16 mouse cellular contexts compared by ENCODE assay signal in the genomic region with DNA sequence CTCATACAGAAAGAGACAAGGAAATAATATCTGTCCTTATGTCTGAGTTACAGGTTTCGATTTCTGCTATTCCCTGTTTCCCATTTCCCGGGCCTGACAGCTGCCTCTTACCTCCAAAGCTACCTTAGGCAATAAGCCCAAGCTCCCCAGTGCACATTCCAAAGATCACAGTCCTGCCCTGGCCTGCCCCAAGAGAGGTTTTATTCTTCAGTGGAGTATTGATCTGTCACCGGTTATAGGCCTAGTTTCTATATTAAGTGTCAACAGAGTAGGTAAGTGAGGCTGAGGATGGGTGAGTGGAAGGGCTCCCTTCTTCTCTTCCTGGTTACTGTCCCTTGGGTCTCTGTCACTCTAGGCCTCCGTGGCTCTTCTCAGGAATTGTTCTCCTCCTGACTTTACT.
DNase-seq lines count a peak whose midpoint lies in the region; TF ChIP-seq lines count a peak whose summit lies in the region.
"Had no signal": no experiment of that assay in that cellular context is flagged by ENCODE, and none has a peak within 500 bp of the region (broad histone marks: within the 10 kb centered on the region; RNA-seq: fewer than 3 reads in every experiment).

No protein-coding gene starts in this region.

- no peak for TF ChIP-seq CTCF in liver, adult 2 months (IDR thresholded peaks at IDR 0.05; ENCODE audit: low read depth, low read length)

- H3K36me3 ChIP-seq in liver, adult 2 months (ENCODE audit: control insufficient read depth, insufficient read depth, low read length) = no peaks in the 10 kb centered on the region
- H3K36me3 ChIP-seq: G1E had no signal

- H3K79me2 ChIP-seq in liver, adult 2 months (ENCODE audit: control insufficient read depth, insufficient read depth, low read length) = no peaks in the 10 kb centered on the region

- no peak overlapping the region for H3K27ac ChIP-seq in liver, adult 2 months (replicated peaks; ENCODE audit: insufficient read depth, low read depth, low read length)

- TF ChIP-seq POLR2A in liver, adult 2 months (IDR thresholded peaks at IDR 0.05; ENCODE audit: extremely low read depth, insufficient read depth, low read length) = no peak

- no peak overlapping the region for H3K4me3 ChIP-seq in liver, adult 2 months (ENCODE audit: insufficient read depth, low read depth, low read length)

- 51% methylated on average over 4 of the region's 4 CpGs for WGBS in liver, adult 2 months

- DNase-seq in heart, adult 11 months = peak; percentile 52
- no peak for DNase-seq in heart, adult 18-20 months
- peak; percentile 60 for DNase-seq in liver, adult 2 months (ENCODE audit: extremely low read depth, low read depth, low spot score)
- DNase-seq in liver = no peak
- DNase-seq: adrenal gland, adult 2 months; adrenal gland, adult 8-10 months; adrenal gland, postnatal 10 days; adrenal gland, postnatal 14 days; adrenal gland, postnatal 25 days; adrenal gland, postnatal 36 days; B cell, adult 2 months; cerebellum, adult 11 months; cerebellum, adult 11-12 months; cerebellum, adult 18-20 months had no signal

- H3K27me3 ChIP-seq in liver, adult 2 months (ENCODE audit: control insufficient read depth, insufficient read depth, low read length) = peaks cover 3% of the 10 kb centered on the region; the same call in 1 of the 2 replicates
- H3K27me3 ChIP-seq: Patski had no signal

- H3K9ac ChIP-seq in liver, adult 2 months (ENCODE audit: low read depth, low read length) = no peak overlapping the region

- H3K4me1 ChIP-seq in liver, adult 2 months (ENCODE audit: control insufficient read depth, insufficient read depth, low read length) = no peaks in the 10 kb centered on the region

Comparison
In these comparisons a context has a peak if more than half of its experiments do, and no peak if none do; other contexts are left out.
1. DNase-seq: peak in heart, adult 11 months (single experiment) and liver, adult 2 months (single experiment); none in heart, adult 18-20 months (0 of 2) and liver (single experiment).